Mouse (Mus musculus): ENCODE measurements around the gene Hist1h2ao.
"Not testable (repeated sequence)": the region's sequence is repeated elsewhere in the genome, so short reads cannot be mapped to it uniquely, and the experiment has no call there.

GRCm38 (mm10) chr13:21810073-21810472, at the start of gene Hist1h2ao, which contains the start of gene Hist1h2bq:
- TF ChIP-seq CTCF (IDR thresholded peaks at IDR 0.05; ENCODE audit: control insufficient read depth, insufficient read depth, insufficient read length); MYOG (IDR thresholded peaks at IDR 0.05; ENCODE audit: control insufficient read depth, extremely low read depth, insufficient read length): not testable (repeated sequence)

All from C2C12 (cell line).